Mouse (Mus musculus) testis, adult 2 months (tissue): ENCODE data around the gene Abr. TPM values are rescaled to one million over a fixed set of nuclear protein-coding genes. Genes with fewer than 3 reads are reported as not detected.

Source experiments
- H3K27ac ChIP-seq: fragments of 200-500 bp; 2 replicates; pipeline ENCODE4 v1.5.1; 2012; ENCODE audit warnings: low read depth, low read length; ENCODE audit not compliant: control insufficient read depth, insufficient read depth
- H3K27me3 ChIP-seq: fragments of 200-500 bp; 2 replicates; pipeline ENCODE4 v1.6.1; 2012; ENCODE audit warnings: mild to moderate bottlenecking, low read length, moderate library complexity; ENCODE audit not compliant: control insufficient read depth, insufficient read depth
- H3K36me3 ChIP-seq: fragments of 200-500 bp; 2 replicates; pipeline ENCODE4 v1.6.1; 2012; ENCODE audit warnings: mild to moderate bottlenecking, low read length; ENCODE audit not compliant: control insufficient read depth, insufficient read depth
- H3K4me1 ChIP-seq: fragments of 200-500 bp; 2 replicates; pipeline ENCODE4 v1.6.1; 2012; ENCODE audit warnings: low read length; ENCODE audit not compliant: control insufficient read depth, insufficient read depth
- H3K4me3 ChIP-seq: fragments of 200-500 bp; 2 replicates; pipeline ENCODE4 v1.5.1; 2012; ENCODE audit warnings: low read depth, mild to moderate bottlenecking, low read length, moderate library complexity, mixed read lengths; ENCODE audit not compliant: control insufficient read depth
- CTCF ChIP-seq: fragments of 200-500 bp; IDR thresholded peaks from 2 replicates; pipeline ENCODE4 v1.5.1; 2012; ENCODE audit warnings: low read depth, mild to moderate bottlenecking, inconsistent platforms, low read length, moderate library complexity; ENCODE audit not compliant: control insufficient read depth, insufficient read depth, insufficient replicate concordance
- POLR2A ChIP-seq: fragments of 200-500 bp; IDR thresholded peaks from 2 replicates; pipeline ENCODE4 v1.6.1; 2012; ENCODE audit warnings: low read depth, mild to moderate bottlenecking, inconsistent platforms, low read length, moderate library complexity; ENCODE audit not compliant: control insufficient read depth
- polyA plus RNA-seq: library from polyadenylated mRNA; depleted of rRNA; stranded (reverse); fragments of >200 nt; gene quantifications from 2 replicates; pipeline ENCODE4 v1.2.3, GENCODE M21; 2012

The Abr gene
- polyA plus RNA-seq, 1 experiment, result 6.6 TPM

DNA sequence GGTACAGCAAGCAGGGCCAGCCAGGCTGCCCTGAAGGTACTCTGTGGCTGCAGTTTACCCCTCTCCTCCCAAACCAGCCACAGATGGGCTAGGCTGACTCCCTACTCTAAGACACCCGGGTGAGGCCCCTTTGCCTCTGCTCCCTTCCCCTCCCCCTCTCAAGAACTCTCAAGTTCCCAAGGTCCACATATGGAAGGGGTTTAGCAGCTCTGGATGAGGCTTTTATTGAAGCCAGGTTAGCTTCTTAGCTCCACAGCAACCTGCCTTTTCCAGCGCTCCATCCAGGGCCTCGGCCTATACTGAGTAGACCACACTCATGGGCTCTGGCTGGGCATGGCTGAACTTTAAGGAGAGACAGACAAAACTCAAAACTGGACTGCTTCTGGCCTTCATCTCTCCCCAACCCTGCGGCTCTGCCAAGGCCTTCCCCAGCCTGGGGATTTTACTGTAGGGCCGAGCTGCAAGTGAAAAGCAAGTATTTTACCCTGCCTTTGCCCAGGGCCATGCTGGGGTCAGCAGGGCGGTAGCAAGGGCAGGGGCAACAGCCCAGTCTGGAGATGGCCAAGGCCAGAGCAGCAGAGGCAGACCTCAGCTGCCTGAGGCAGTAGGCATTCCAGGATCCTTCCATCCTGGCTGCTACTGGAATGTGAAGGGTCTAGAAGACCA, 192.0 kb downstream of the Abr start:
- no peak overlapping the region for H3K4me3 ChIP-seq
- no peaks in the 10 kb centered on the region for H3K4me1 ChIP-seq
- no peaks in the 10 kb centered on the region for H3K27me3 ChIP-seq
- no peaks in the 10 kb centered on the region for H3K36me3 ChIP-seq
- TF ChIP-seq POLR2A (no peak), CTCF (no peak)
- no peak overlapping the region for H3K27ac ChIP-seq

GRCm38 (mm10) chr11:76429556-76429955, 192.6 kb downstream of the Abr start:
- no peak for TF ChIP-seq CTCF
- Histone ChIP-seq H3K4me1 (no peaks in the 10 kb centered on the region), H3K27me3 (no peaks in the 10 kb centered on the region), H3K36me3 (no peaks in the 10 kb centered on the region), H3K27ac (no peak overlapping the region), H3K4me3 (no peak overlapping the region)

GRCm38 (mm10) chr11:76429046-76429445, 193.1 kb downstream of the Abr start:
- Histone ChIP-seq H3K27ac (no peak overlapping the region), H3K27me3 (no peaks in the 10 kb centered on the region), H3K4me1 (no peaks in the 10 kb centered on the region), H3K4me3 (no peak overlapping the region), H3K36me3 (no peaks in the 10 kb centered on the region)
- no peak for TF ChIP-seq CTCF

- no peak overlapping the region for H3K4me3 ChIP-seq
- H3K27me3 ChIP-seq, result no peaks in the 10 kb centered on the region
- no peaks in the 10 kb centered on the region for H3K36me3 ChIP-seq
- TF ChIP-seq CTCF (no peak), POLR2A (no peak)
- no peaks in the 10 kb centered on the region for H3K4me1 ChIP-seq
- H3K27ac ChIP-seq, result no peak overlapping the region
Measured at GRCm38 (mm10) chr11:76427781-76428180, 194.3 kb downstream of the Abr start.

GRCm38 (mm10) chr11:76425749-76426148, 196.4 kb downstream of the Abr start:
- no peak overlapping the region for H3K4me3 ChIP-seq
- H3K36me3 ChIP-seq, result no peaks in the 10 kb centered on the region
- H3K4me1 ChIP-seq, result no peaks in the 10 kb centered on the region
- H3K27me3 ChIP-seq, result no peaks in the 10 kb centered on the region
- H3K27ac ChIP-seq, result no peak overlapping the region
- TF ChIP-seq CTCF (no peak), POLR2A (no peak)

GRCm38 (mm10) chr11:76420896-76421295, 201.2 kb downstream of the Abr start:
- TF ChIP-seq CTCF, result no peak
- TF ChIP-seq POLR2A, result no peak
- H3K27me3 ChIP-seq, result no peaks in the 10 kb centered on the region
- no peak overlapping the region for H3K4me3 ChIP-seq
- H3K27ac ChIP-seq, result no peak overlapping the region
- H3K36me3 ChIP-seq, result peaks cover under 1% of the 10 kb centered on the region; the same call in 1 of the 2 replicates
- no peaks in the 10 kb centered on the region for H3K4me1 ChIP-seq

- peaks cover 1% of the 10 kb centered on the region for H3K36me3 ChIP-seq
- H3K4me3 ChIP-seq, result no peak overlapping the region
- no peak overlapping the region for H3K27ac ChIP-seq
- H3K27me3 ChIP-seq, result no peaks in the 10 kb centered on the region
- H3K4me1 ChIP-seq, result no peaks in the 10 kb centered on the region
- TF ChIP-seq POLR2A, result no peak
- TF ChIP-seq CTCF, result no peak
Measured at GRCm38 (mm10) chr11:76419179-76419578, 202.9 kb downstream of the Abr start.

- no peak overlapping the region for H3K4me3 ChIP-seq
- peaks cover 3% of the 10 kb centered on the region for H3K36me3 ChIP-seq
- TF ChIP-seq CTCF, result no peak
- TF ChIP-seq POLR2A, result no peak
- no peak overlapping the region for H3K27ac ChIP-seq
- H3K27me3 ChIP-seq, result no peaks in the 10 kb centered on the region
- H3K4me1 ChIP-seq, result no peaks in the 10 kb centered on the region
Measured at GRCm38 (mm10) chr11:76418423-76418822, 203.7 kb downstream of the Abr start.
